9 mouse cellular contexts compared by ENCODE assay signal in the genomic region with DNA sequence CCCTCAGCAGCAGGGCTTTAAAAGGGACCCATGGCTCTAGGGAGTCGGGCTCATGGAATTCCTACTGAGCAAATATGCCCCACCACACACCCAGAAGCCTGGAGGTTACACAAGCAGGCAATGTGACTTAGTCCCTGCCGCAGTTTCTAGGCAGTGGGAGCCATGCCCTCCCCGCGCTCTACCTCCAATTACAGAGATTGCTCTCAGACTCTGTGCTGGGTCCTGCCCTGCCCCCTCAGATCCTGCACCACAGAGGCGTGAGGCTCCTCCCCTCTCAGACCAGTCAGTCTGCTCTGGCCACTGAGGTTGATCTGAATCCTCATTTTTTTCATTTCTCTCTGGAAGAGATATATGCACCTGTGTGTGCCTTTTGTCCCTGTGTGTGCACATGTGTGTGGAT. TPM values are rescaled to one million over a fixed set of nuclear protein-coding genes. Genes with fewer than 3 reads are reported as not detected.
A peak's percentile ranks its signal among the peaks of the same experiment; 100 is the strongest.
DNase-seq lines count a peak whose midpoint lies in the region; ATAC-seq and TF ChIP-seq lines count a peak whose summit lies in the region.
"Had no signal": no experiment of that assay in that cellular context is flagged by ENCODE, and none has a peak within 500 bp of the region (broad histone marks: within the 10 kb centered on the region; RNA-seq: fewer than 3 reads in every experiment).

No protein-coding gene starts in this region.

- ATAC-seq in heart, embryonic 12.5 days (ENCODE audit: insufficient number of reproducible peaks, low FRiP score): peak; percentile 29; the same call in 1 of the 2 replicates
- ATAC-seq in hindbrain, embryonic 13.5 days (ENCODE audit: low FRiP score): peak; percentile 49; the same call in 1 of the 2 replicates
- ATAC-seq in midbrain, embryonic 14.5 days (ENCODE audit: low FRiP score, low TSS enrichment): peak; percentile 37; the same call in 1 of the 2 replicates
- no peak for ATAC-seq in activated CD4-positive, CD25-positive, alpha-beta regulatory T cell, adult 4 months

- no peak overlapping the region for H3K27ac ChIP-seq in heart, embryonic 12.5 days (ENCODE audit: poor library complexity, severe bottlenecking)
- H3K27ac ChIP-seq in bone marrow macrophage, adult 2 months (ENCODE audit: insufficient read depth, low read depth, low read length): peak overlapping the region; percentile 89
- no peak overlapping the region for H3K27ac ChIP-seq in hindbrain, embryonic 13.5 days
- no peak overlapping the region for H3K27ac ChIP-seq in midbrain, embryonic 14.5 days (replicated peaks; ENCODE audit: low read depth, low read length)

- 0 out of 2 replicates have a peak, but pooled peaks cover under 1% of the 10 kb centered on the region for H3K9me3 ChIP-seq in heart, embryonic 12.5 days (replicated peaks)
- H3K9me3 ChIP-seq in hindbrain, embryonic 13.5 days: no peaks in the 10 kb centered on the region
- no peaks in the 10 kb centered on the region for H3K9me3 ChIP-seq in midbrain, embryonic 14.5 days (ENCODE audit: control insufficient read depth, low read length)

- no peak for DNase-seq in heart, adult 9 months (ENCODE audit: low spot score in 2 of 2)
- DNase-seq in midbrain, embryonic 14.5 days: peak; percentile 34
- DNase-seq in urinary bladder, postnatal 10 days (ENCODE audit: low spot score): no peak
- DNase-seq in gastrocnemius, postnatal 10 days: no peak
- DNase-seq: gastrocnemius, postnatal 14 days had no signal

- no peak for TF ChIP-seq POLR2A in bone marrow macrophage, adult 2 months (IDR thresholded peaks at IDR 0.05; ENCODE audit: borderline replicate concordance, low read depth, low read length)

- no peaks in the 10 kb centered on the region for H3K36me3 ChIP-seq in heart, embryonic 12.5 days
- no peaks in the 10 kb centered on the region for H3K36me3 ChIP-seq in hindbrain, embryonic 13.5 days
- H3K36me3 ChIP-seq in midbrain, embryonic 14.5 days (ENCODE audit: control insufficient read depth, insufficient read depth, low read length): no peaks in the 10 kb centered on the region

- H3K4me2 ChIP-seq in heart, embryonic 12.5 days: 0 out of 2 replicates have a peak overlapping the region, but pooled peaks have one; percentile 2
- no peak overlapping the region for H3K4me2 ChIP-seq in hindbrain, embryonic 13.5 days
- no peak overlapping the region for H3K4me2 ChIP-seq in midbrain, embryonic 14.5 days (ENCODE audit: low read length)

- no peak overlapping the region for H3K9ac ChIP-seq in heart, embryonic 12.5 days
- H3K9ac ChIP-seq in hindbrain, embryonic 13.5 days: peak overlapping the region; percentile 19; the same call in 1 of the 2 replicates
- H3K9ac ChIP-seq in midbrain, embryonic 14.5 days (replicated peaks; ENCODE audit: low read length): no peak overlapping the region

- no peaks in the 10 kb centered on the region for H3K27me3 ChIP-seq in heart, embryonic 12.5 days (replicated peaks)
- no peaks in the 10 kb centered on the region for H3K27me3 ChIP-seq in hindbrain, embryonic 13.5 days
- no peaks in the 10 kb centered on the region for H3K27me3 ChIP-seq in midbrain, embryonic 14.5 days (ENCODE audit: control insufficient read depth, insufficient read depth, low read length)

- H3K4me3 ChIP-seq in heart, embryonic 12.5 days: no peak overlapping the region
- peak overlapping the region; percentile 29 for H3K4me3 ChIP-seq in bone marrow macrophage, adult 2 months (ENCODE audit: insufficient read depth, low read length)
- H3K4me3 ChIP-seq in hindbrain, embryonic 13.5 days: no peak overlapping the region
- no peak overlapping the region for H3K4me3 ChIP-seq in midbrain, embryonic 14.5 days (replicated peaks; ENCODE audit: low read depth, low read length)

- 6% methylated on average over 5 of the region's 5 CpGs for WGBS in heart, embryonic 12.5 days
- 9% methylated on average over 5 of the region's 5 CpGs for WGBS in hindbrain, embryonic 13.5 days
- WGBS in midbrain, embryonic 14.5 days: 8% methylated on average over 5 of the region's 5 CpGs

- no peaks in the 10 kb centered on the region; the same call in 1 of the 2 replicates for H3K4me1 ChIP-seq in heart, embryonic 12.5 days (replicated peaks)
- H3K4me1 ChIP-seq in bone marrow macrophage, adult 2 months (ENCODE audit: control insufficient read depth, insufficient read depth, low read length): peaks cover 24% of the 10 kb centered on the region
- peaks cover 10% of the 10 kb centered on the region; the same call in 1 of the 2 replicates for H3K4me1 ChIP-seq in hindbrain, embryonic 13.5 days (replicated peaks)
- H3K4me1 ChIP-seq in midbrain, embryonic 14.5 days (ENCODE audit: control insufficient read depth, insufficient read depth, low read length): peaks cover 6% of the 10 kb centered on the region; the same call in 1 of the 2 replicates

- no peak for TF ChIP-seq CTCF in bone marrow macrophage, adult 2 months (IDR thresholded peaks at IDR 0.05; ENCODE audit: low read depth, low read length)

RNA-seq across cellular contexts. Expression of gene Creg2, which starts 14.6 kb away (rescaled TPM):
- 0.05 TPM in 2 replicates for polyA plus RNA-seq in heart, embryonic 12.5 days (2016; fragmentation: Nextera tagmentation; extraction: Ambion mirVana)
- 4.5 and 5.3 TPM in 2 replicates for polyA plus RNA-seq in bone marrow macrophage, adult 2 months (2012; ENCODE audit: insufficient read depth, insufficient read length, missing spikeins)
- polyA plus RNA-seq in hindbrain, embryonic 13.5 days (2015; fragmentation: Nextera tagmentation; extraction: Ambion mirVana): 4.6 and 4.8 TPM in 2 replicates
- polyA plus RNA-seq in midbrain, embryonic 14.5 days (2014; fragmentation: Nextera tagmentation; extraction: Ambion mirVana): 4.2 and 5.8 TPM in 2 replicates
- under 1 TPM; 0.14 to 0.18 TPM for total RNA-seq in gastrocnemius, postnatal 10 days (2021)
- polyA plus RNA-seq in activated CD4-positive, CD25-positive, alpha-beta regulatory T cell, adult 4 months (2017; shearing (Covaris generic)): under 1 TPM in 1 of 2 experiments, not detected in 1; 0.10 TPM

RNA-seq across cellular contexts. Expression of gene Rnf149, which starts 59.5 kb away (rescaled TPM):
- 21.0 and 22.0 TPM in 2 replicates for polyA plus RNA-seq in heart, embryonic 12.5 days (2016; fragmentation: Nextera tagmentation; extraction: Ambion mirVana)
- 113 and 116 TPM in 2 replicates for polyA plus RNA-seq in bone marrow macrophage, adult 2 months (2012; ENCODE audit: insufficient read depth, insufficient read length, missing spikeins)
- 27.7 and 28.5 TPM in 2 replicates for polyA plus RNA-seq in hindbrain, embryonic 13.5 days (2015; fragmentation: Nextera tagmentation; extraction: Ambion mirVana)
- 21.5 and 25.7 TPM in 2 replicates for polyA plus RNA-seq in midbrain, embryonic 14.5 days (2014; fragmentation: Nextera tagmentation; extraction: Ambion mirVana)
- total RNA-seq in gastrocnemius, postnatal 10 days (2021): 10 to 100 TPM in 1 of 2 experiments, 1 to 10 TPM in 1; 9.3 to 11.2 TPM
- polyA plus RNA-seq in activated CD4-positive, CD25-positive, alpha-beta regulatory T cell, adult 4 months (2017; shearing (Covaris generic)): 10 to 100 TPM; 19.8 to 26.7 TPM
